Mouse (Mus musculus) thymus, adult 2 months (tissue): ENCODE measurements around the gene Cd79a.

Experiments used
- CTCF ChIP-seq: fragments of 200-500 bp; IDR thresholded peaks from 2 replicates; pipeline ENCODE4 v1.5.1; 2012; ENCODE audit warnings: mild to moderate bottlenecking, control low read depth, low read length, moderate library complexity, borderline replicate concordance; ENCODE audit not compliant: control insufficient read depth, poor library complexity, insufficient read depth; ENCODE audit errors: extremely low read depth
- POLR2A ChIP-seq: fragments of 200-500 bp; IDR thresholded peaks from 2 replicates; pipeline ENCODE4 v1.6.1; 2012; ENCODE audit warnings: mild to moderate bottlenecking, low read length, control low read depth, moderate library complexity; ENCODE audit not compliant: control insufficient read depth, poor library complexity, insufficient read depth; ENCODE audit errors: extremely low read depth

DNA sequence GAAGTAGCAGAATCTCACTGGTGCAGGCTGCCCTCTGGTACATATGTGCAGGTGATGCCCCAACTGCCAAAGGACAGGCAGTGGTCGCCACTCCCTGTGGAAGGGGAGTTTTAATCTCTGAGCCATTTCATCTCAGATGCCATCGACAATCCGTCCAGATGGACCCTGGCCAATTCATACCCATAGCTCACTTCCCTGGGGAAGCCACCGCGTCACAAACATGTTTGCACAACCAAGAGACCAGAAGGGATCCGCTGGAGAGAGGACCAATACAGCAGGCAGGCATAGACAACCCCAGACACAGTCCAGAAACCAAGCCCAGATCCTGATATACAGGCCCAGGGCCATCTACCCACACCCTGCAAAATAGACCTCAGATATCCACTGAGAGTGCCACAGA, 33.3 kb downstream of the Cd79a start:
- TF ChIP-seq POLR2A (no peak), CTCF (no peak)
